Mouse (Mus musculus) ES-E14 (cell line): ENCODE measurements at regions not wholly inside any gene's neighbourhood (a gene's known extent, or its start where the extent isn't known, plus 50 kb on each side); places are given as distances from the start of the nearest gene placed in this dataset.

Experiments used
- CHD2 ChIP-seq: IDR thresholded peaks from 2 replicates; pipeline ENCODE4 v1.6.1; 2014; ENCODE audit warnings: mild to moderate bottlenecking, low read depth, low read length, inconsistent platforms
- MAFK ChIP-seq: IDR thresholded peaks from 2 replicates; pipeline ENCODE4 v1.6.1; 2014; ENCODE audit warnings: mild to moderate bottlenecking, low read depth, low read length, inconsistent platforms; ENCODE audit not compliant: insufficient read depth
- ZNF384 ChIP-seq: IDR thresholded peaks from 2 replicates; pipeline ENCODE4 v1.6.1; 2012; ENCODE audit warnings: low read depth, low read length, inconsistent platforms

DNA sequence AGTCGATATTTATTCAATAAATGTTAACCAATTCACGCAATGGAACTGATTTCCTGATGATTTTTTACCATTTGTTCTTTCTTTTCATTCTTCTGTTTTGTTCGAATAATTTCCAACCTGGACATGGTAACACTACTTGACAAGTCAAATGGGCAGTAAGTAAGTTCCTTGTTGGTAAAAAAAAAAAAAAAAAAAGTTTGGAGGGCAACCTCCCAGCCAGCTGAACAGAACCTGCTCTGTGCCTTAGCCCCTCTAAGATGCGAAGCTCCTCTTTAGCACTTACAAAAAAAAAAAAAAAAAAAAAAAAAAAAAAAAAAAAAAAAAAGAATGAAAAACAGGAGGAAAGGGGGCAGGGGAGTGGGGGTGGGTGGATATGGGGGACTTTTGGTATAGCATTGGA is 100.7 kb upstream of the Pou6f2 start:
- TF ChIP-seq CHD2 (no peak), ZNF384 (peak; percentile 35; the same call in 1 of the 2 replicates), MAFK (no peak)
